Mouse (Mus musculus) c-Kit-positive CD71-negative TER-119-negative erythroid progenitor cells, embryonic 14.5 days (primary cell): ENCODE measurements around the gene Oosp2.

Source experiments
- DNase-seq: peaks from one replicate; pipeline ENCODE4 v3.0.0-alpha.2; 2013; ENCODE audit warnings: low read depth

Gene Oosp2

DNA sequence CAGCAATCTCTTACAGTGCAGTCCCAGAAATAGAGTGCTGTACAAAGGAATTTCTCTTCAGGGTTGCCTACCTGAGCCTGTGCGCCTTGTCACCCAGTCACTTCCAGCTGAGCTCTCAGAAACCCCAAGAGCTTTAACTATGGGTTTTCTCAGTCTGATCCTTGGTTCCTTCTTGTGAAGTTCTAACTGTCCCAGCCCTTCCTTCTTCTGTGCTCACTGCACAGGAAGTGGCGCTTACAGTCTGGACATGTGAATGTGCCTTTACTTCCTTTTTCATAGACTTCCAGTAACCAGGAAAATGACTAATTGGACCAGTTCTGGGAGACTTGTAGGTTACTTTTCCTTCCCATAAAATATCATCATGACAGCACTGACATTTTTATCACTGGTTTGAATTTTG, 55.8 kb downstream of the Oosp2 start, which contains the start of gene Ms4a6d:
Gene Ms4a6d (minus strand): TSS at position 247 of the 400 bp plus-strand sequence.
- DNase-seq: no peak

DNA sequence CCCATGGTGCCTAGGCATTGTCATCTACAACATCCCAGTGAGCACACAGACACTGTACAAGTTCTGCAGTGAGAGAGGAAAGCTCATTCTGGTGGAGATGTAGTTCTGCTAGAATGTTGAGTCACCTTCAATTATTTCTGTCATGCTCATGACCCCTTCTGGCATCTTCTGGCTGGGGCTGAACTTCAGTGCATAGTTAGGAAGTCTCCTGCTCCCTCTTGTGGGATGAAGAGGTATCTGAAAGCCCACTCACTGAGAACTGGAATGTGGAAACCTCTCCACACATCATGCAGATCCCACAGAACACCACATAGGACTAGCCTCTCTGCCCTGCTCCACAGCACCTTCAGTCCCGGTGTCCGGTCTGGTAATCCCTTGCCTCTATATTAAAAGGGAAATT, 58.3 kb downstream of the Oosp2 start:
- no peak for DNase-seq

DNA sequence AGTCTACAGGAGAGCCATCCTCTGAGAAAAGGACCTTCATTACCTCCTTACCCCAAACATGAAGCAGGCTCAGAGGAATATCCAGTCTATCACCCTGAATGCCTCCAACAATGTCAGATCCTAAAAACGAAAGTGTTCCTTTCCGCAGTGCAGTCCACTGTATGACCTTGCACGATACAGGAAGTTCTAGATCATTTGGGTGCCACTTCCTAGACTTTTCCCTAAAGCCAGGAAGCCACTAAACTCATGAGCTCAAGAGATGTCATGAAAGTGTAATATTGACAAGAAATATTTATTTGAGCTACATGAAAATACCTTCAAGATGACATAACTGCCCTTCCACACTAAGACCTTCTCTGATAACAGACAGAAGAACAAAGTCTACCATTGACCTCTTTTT, 59.0 kb downstream of the Oosp2 start:
- DNase-seq: no peak
